Mouse (Mus musculus) stomach, embryonic 15.5 days (tissue): ENCODE measurements around the gene Alox15. TPM values are rescaled to one million over a fixed set of nuclear protein-coding genes. Genes with fewer than 3 reads are reported as not detected.
"Not testable (repeated sequence)": the region's sequence is repeated elsewhere in the genome, so short reads cannot be mapped to it uniquely, and the experiment has no call there.

Experiments
- ATAC-seq: fragments of 200-750 bp; cut with Nextera tagmentation; 2 replicates; pipeline ENCODE4 v1.8.0; 2017; ENCODE audit warnings: low read depth, moderate number of reproducible peaks, moderate TSS enrichment; ENCODE audit not compliant: insufficient read depth, low FRiP score
- H3K27ac ChIP-seq: fragments of 300-500 bp; sonication (generic); 2 replicates; pipeline ENCODE4 v1.5.1; 2015; ENCODE audit warnings: mild to moderate bottlenecking, inconsistent platforms
- H3K27me3 ChIP-seq: fragments of 300-500 bp; sonication (generic); replicated peaks from 2 replicates; pipeline ENCODE4 v1.6.1; 2015; ENCODE audit warnings: inconsistent platforms
- H3K36me3 ChIP-seq: fragments of 300-500 bp; sonication (generic); 2 replicates; pipeline ENCODE4 v1.6.1; 2015; ENCODE audit warnings: inconsistent platforms
- H3K4me1 ChIP-seq: fragments of 300-500 bp; sonication (generic); 2 replicates; pipeline ENCODE4 v1.6.1; 2015; ENCODE audit warnings: inconsistent platforms
- H3K4me2 ChIP-seq: fragments of 300-500 bp; sonication (generic); 2 replicates; pipeline ENCODE4 v1.6.1; 2015; ENCODE audit warnings: mild to moderate bottlenecking, inconsistent platforms
- H3K4me3 ChIP-seq: fragments of 300-500 bp; sonication (generic); replicated peaks from 2 replicates; pipeline ENCODE4 v1.5.1; 2015; ENCODE audit warnings: inconsistent platforms
- H3K9ac ChIP-seq: fragments of 300-500 bp; sonication (generic); 2 replicates; pipeline ENCODE4 v1.6.1; 2015; ENCODE audit warnings: inconsistent platforms
- H3K9me3 ChIP-seq: fragments of 300-500 bp; sonication (generic); 2 replicates; pipeline ENCODE4 v1.6.1; 2016; ENCODE audit warnings: inconsistent platforms
- WGBS: fragments of 180-500 bp; shearing (Covaris S2); methylation state at CpG from one replicate; pipeline ENCODE4 v1.1.7; 2015; 5-methylcytosine and 5-hydroxymethylcytosine counted together
- polyA plus RNA-seq: library from polyadenylated mRNA; unstranded; fragments of >200 nt; fragmentation: Nextera tagmentation; extraction: Ambion mirVana; gene quantifications from 2 replicates; pipeline ENCODE4 v1.2.1, GENCODE M21; 2015

Gene Alox15
- polyA plus RNA-seq, result 6.7 and 9.5 TPM in 2 replicates

DNA sequence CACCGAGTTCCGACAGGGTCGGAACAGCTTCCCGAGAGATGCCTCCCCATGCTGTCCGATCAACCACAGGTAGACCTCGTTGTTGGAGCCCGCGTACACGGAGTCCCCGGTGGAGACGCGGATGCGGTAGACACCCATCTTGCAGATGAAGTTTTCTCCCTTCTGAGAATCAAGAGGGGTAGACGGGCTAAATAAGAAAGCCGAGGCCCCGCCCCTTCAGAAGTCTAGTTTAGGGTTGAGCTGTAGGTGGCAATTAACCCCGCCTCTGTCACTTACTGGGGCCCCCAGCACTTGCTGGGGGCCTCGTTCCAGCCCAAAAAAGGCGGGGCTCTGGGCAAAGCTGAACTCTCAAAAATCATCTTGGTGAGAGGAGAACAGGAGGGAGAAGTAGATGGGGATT lies at the start of gene Alox15:
Alox15 (minus strand) TSS at position 164 of the 400 bp plus-strand sequence.
- 1% methylated on average over 19 of the region's 19 CpGs for WGBS
- H3K4me1 ChIP-seq, result 0 out of 2 replicates have a peak, but pooled peaks cover 10% of the 10 kb centered on the region
- H3K4me3 ChIP-seq, result peak within 1 kb of the TSS; percentile 33
- H3K9me3 ChIP-seq, result no peaks in the 10 kb centered on the region
- H3K27me3 ChIP-seq, result peaks cover 43% of the 10 kb centered on the region
- no peak within 1 kb of the TSS for H3K27ac ChIP-seq
- H3K4me2 ChIP-seq, result peak within 1 kb of the TSS; percentile 64
- no peaks in the 10 kb centered on the region for H3K36me3 ChIP-seq
- no peak within 1 kb of the TSS for H3K9ac ChIP-seq
- no peak for ATAC-seq

DNA sequence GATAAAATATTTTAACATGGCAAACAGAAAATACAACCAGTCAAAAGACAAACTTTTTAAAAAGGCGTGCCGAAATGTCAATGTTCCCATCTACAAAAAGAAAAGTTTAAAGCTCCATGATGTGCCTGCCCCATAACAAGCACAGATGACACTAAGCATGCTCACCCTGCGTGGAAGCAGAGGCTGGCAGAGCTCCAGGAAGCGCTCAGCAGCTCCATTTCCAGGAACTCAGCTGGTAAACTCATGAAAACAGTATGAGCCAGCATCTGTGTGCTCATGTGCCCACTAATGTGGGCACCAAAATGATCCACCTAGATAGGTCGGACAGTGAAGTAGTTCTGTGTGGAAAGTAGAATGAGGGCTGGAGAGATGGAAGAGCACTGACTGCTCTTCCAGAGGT lies 37.6 kb upstream of the Alox15 start:
- no peak overlapping the region for H3K4me3 ChIP-seq
- no peaks in the 10 kb centered on the region for H3K27me3 ChIP-seq
- 85% methylated on average over 5 of the region's 5 CpGs for whole genome bisulfite sequencing
- ATAC-seq, result no peak
- no peak overlapping the region for H3K27ac ChIP-seq
- no peak overlapping the region for H3K4me2 ChIP-seq
- H3K36me3 ChIP-seq, result peaks cover 14% of the 10 kb centered on the region
- no peak overlapping the region for H3K9ac ChIP-seq
- H3K4me1 ChIP-seq, result no peaks in the 10 kb centered on the region
- no peaks in the 10 kb centered on the region for H3K9me3 ChIP-seq

DNA sequence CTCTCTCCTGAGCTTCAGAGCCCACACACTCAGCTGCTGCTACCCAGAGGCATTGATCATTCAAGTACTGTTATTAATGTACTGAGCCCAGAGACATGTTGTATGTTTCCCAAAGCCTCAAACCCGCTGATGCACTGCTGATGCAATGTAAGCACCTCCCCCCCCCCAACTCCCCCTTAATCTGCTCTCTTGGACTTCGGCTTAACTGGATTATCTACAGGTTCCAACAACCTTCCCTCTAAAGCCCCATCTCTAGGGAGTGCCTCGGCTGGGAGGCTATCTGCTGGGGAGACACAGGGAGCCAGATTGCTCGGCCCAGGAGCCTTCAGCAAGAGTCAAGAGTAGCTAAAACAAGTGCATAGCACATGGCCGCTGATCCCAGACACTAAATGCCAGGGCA lies 35.6 kb upstream of the Alox15 start:
- Histone ChIP-seq H3K27ac (no peak overlapping the region), H3K9me3 (no peaks in the 10 kb centered on the region), H3K36me3 (peaks cover under 1% of the 10 kb centered on the region; the same call in 1 of the 2 replicates), H3K4me2 (no peak overlapping the region), H3K4me3 (no peak overlapping the region), H3K27me3 (no peaks in the 10 kb centered on the region), H3K4me1 (no peaks in the 10 kb centered on the region), H3K9ac (no peak overlapping the region)
- WGBS, result 82% methylated on average over 5 of the region's 5 CpGs
- no peak for ATAC-seq

DNA sequence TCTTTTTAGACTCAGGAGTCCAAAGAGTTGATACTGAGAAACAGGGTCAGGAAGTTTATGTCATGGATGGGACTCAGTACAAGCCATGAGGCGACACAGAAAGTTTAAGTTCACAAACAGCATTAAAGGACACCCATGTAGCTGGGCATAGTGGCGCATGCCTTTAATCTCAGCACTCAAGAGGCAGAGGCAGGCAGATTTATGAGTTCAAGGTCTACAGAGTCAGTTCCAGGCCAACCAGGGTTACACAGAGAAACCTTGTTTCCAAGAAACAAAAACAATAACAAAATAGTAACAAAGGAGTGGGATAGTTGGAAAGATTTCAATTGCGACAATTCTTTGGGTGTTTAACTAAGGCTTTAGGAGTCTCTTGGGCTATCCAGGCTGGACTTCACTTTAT lies 32.3 kb upstream of the Alox15 start:
- Histone ChIP-seq H3K4me1 (no peaks in the 10 kb centered on the region), H3K36me3 (no peaks in the 10 kb centered on the region), H3K27me3 (no peaks in the 10 kb centered on the region), H3K9ac (no peak overlapping the region), H3K4me3 (no peak overlapping the region), H3K9me3 (no peaks in the 10 kb centered on the region), H3K4me2 (no peak overlapping the region), H3K27ac (no peak overlapping the region)
- ATAC-seq, result no peak
- 84% methylated on average over 3 of the region's 3 CpGs for WGBS

DNA sequence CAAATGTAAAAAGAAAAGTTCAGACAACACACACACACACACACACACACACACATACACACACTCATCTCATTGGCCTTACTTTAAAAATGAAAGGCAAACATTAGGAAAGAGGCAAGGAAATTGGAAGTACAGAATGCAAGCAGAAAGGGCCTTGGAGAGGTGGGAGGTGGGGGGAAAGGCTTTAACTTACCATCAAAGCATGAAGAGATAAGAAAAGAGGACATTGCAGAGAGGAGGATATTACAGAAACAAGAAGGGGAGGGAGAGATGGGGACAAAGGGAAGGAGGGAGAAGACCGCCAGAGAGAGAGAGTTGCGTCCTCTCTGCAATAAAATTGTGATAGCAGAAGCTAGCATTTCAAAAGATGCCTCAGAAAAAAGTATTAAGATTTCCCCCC lies 29.5 kb upstream of the Alox15 start:
- WGBS, result 79% methylated on average over 2 of the region's 2 CpGs
- H3K4me1 ChIP-seq, result no peaks in the 10 kb centered on the region
- no peak overlapping the region for H3K9ac ChIP-seq
- no peak overlapping the region for H3K4me2 ChIP-seq
- H3K27me3 ChIP-seq, result no peaks in the 10 kb centered on the region
- no peaks in the 10 kb centered on the region for H3K9me3 ChIP-seq
- no peak overlapping the region for H3K27ac ChIP-seq
- H3K4me3 ChIP-seq, result no peak overlapping the region
- no peaks in the 10 kb centered on the region for H3K36me3 ChIP-seq
- ATAC-seq, result no peak

DNA sequence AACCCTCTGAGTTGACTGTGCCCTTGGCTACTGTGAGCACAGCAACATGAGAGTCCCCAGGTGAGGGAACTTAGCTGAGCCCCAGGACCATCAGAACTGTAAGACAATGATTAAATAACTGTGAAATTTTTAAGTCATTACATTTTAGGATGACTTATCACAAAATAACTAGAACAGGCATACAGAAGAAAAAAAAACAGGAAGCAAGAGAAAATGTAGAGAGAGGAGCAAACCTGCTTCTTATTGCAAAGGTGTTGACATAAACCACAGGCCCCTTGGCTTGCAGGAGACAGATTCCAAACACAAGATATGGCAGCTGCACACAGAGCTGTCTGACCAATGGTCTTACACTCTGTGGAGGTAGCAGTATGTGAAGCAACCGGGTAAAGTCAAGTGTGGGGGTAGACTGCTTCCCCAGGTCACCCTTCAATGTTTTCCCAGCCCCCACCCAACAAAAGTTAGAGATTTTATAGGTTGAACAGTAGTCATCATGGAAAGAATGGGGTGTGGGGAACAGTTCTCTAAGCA lies 28.7 kb upstream of the Alox15 start:
- no peaks in the 10 kb centered on the region for H3K27me3 ChIP-seq
- ATAC-seq, result no peak
- H3K4me1 ChIP-seq, result no peaks in the 10 kb centered on the region
- H3K9ac ChIP-seq, result no peak overlapping the region
- 54% methylated on average over 1 of the region's 1 CpGs for WGBS
- no peaks in the 10 kb centered on the region for H3K36me3 ChIP-seq
- no peaks in the 10 kb centered on the region for H3K9me3 ChIP-seq
- no peak overlapping the region for H3K27ac ChIP-seq
- H3K4me3 ChIP-seq, result no peak overlapping the region
- H3K4me2 ChIP-seq, result no peak overlapping the region

DNA sequence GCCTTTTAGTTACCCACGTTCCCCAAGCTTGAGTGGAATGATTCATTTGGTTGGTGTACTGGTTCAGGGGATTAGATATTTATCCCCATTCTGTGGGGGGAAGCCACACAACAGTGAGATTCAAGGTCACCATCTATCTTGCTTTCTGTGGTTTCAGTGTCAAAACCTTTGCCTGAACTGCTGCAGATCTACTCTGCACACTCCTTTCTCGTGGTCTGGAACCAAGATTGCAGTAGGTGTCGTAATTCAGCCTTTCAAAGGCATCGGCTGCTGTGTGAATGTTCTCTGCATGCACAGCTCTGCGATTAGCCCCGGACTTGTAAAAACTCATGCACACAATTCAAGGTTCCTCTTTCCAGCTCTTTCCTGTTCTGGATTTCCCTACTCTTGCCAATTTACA lies 24.2 kb upstream of the Alox15 start:
- Histone ChIP-seq H3K9me3 (no peaks in the 10 kb centered on the region), H3K9ac (no peak overlapping the region), H3K4me2 (no peak overlapping the region), H3K27me3 (no peaks in the 10 kb centered on the region), H3K36me3 (no peaks in the 10 kb centered on the region), H3K27ac (no peak overlapping the region), H3K4me3 (no peak overlapping the region), H3K4me1 (no peaks in the 10 kb centered on the region)
- 72% methylated on average over 6 of the region's 6 CpGs for WGBS
- no peak for ATAC-seq

DNA sequence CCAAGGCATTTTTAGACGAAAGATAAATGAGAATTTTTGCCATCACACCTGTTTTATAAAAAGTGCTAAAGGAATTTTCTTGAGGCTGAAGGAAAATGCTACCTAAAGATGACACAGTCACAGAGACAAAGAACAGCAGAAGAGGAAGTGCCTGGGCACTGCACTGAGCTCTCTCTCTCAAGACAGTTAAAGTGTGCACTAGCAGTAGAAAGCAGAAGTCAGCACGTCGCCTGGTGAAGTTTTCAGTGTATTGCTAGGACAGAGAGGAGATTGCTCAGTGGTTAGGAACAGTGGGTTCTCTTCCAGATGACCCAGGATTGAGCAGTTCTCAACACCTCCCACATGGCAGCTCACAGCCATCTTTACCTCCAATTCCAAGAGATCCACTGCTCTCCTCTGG lies 22.5 kb upstream of the Alox15 start:
- Histone ChIP-seq H3K9me3 (no peaks in the 10 kb centered on the region), H3K36me3 (no peaks in the 10 kb centered on the region), H3K4me1 (no peaks in the 10 kb centered on the region), H3K4me3 (no peak overlapping the region), H3K27me3 (no peaks in the 10 kb centered on the region), H3K27ac (no peak overlapping the region), H3K9ac (no peak overlapping the region), H3K4me2 (no peak overlapping the region)
- WGBS, result 73% methylated on average over 3 of the region's 3 CpGs
- ATAC-seq, result no peak

DNA sequence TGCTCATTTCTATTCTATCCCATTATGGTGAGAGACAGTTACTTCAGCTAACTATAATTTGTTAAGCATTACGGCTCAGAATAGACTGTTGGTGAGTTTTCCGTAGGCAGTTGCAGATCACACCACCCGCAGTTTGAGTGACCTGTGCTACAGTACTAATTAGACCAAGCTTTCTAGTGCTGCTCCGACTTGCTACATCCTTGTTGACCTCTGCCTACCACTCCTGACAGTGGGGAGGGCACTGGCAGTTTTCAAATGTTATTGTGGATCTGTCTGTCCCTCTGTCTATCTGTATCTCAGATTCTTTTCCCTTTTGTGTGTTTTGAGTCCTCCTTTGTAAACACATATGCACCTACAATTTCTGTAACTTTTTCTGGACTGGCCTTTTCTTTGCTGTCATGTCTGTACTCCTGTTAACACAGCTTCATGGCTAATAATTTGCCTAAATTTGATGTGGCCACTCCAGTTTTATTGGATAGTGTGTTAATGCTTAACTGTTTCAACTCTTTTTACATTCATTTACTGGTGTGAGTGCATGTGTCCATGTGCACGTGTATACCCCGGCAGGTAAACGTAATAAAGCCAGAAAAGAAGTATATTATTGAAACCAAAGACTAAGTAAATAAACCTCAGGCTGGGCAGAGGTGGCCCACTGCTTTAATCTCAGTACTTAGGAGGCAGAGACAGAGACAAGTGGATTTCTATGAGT lies 21.2 kb upstream of the Alox15 start:
- no peak for ATAC-seq

DNA sequence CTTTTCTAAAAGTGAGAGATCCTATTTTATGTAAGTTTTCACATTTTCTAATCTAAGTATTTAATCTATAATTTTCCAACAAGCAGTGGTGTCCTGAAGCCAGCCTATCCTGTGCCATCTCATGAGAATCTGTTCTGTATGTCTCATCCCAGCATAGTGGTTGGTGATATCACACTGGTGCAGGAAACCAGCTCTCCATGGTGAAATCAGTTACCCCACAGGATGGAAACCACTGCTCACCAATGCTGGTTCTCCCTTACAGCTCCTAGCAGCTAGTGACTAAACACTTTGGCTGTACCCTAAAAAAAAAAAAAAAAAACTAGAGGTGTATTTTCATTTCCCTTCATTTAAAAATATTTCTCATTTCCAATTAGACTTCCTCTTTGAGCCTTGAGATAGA lies 20.6 kb upstream of the Alox15 start:
- no peak overlapping the region for H3K27ac ChIP-seq
- H3K27me3 ChIP-seq, result no peaks in the 10 kb centered on the region
- no peaks in the 10 kb centered on the region for H3K36me3 ChIP-seq
- no peak for ATAC-seq
- H3K9ac ChIP-seq, result no peak overlapping the region
- no peaks in the 10 kb centered on the region for H3K4me1 ChIP-seq
- no peaks in the 10 kb centered on the region for H3K9me3 ChIP-seq
- H3K4me3 ChIP-seq, result no peak overlapping the region
- H3K4me2 ChIP-seq, result no peak overlapping the region

More for the DNA sequence above, 21.2 kb upstream of the Alox15 start:
- Histone ChIP-seq H3K36me3 (no peaks in the 10 kb centered on the region), H3K4me2 (no peak overlapping the region), H3K9ac (no peak overlapping the region), H3K4me3 (no peak overlapping the region), H3K27ac (no peak overlapping the region), H3K9me3 (no peaks in the 10 kb centered on the region), H3K27me3 (no peaks in the 10 kb centered on the region), H3K4me1 (no peaks in the 10 kb centered on the region)
- WGBS, result 67% methylated on average over 7 of the region's 7 CpGs

DNA sequence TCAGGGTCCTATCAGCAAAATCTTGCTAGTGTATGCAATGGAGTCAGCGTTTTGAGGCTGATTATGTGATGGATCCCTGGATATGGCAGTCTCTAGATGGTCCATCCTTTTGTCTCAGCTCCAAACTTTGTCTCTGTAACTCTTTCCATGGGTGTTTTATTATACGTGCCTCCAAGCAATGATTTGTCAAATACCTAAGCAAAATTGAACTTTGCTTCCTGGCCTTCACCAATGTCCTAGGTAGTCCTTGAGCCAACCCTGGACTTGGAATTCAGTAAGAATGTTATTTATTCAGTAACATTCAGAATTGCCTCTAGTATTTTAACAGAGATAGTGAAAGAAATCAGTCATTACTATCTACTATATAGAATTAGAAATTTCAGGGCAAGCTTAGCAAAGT lies 16.8 kb upstream of the Alox15 start:
- not testable (repeated sequence) for H3K4me2 ChIP-seq, H3K4me1 ChIP-seq, H3K4me3 ChIP-seq, H3K9ac ChIP-seq, H3K27me3 ChIP-seq, H3K27ac ChIP-seq, H3K36me3 ChIP-seq, H3K9me3 ChIP-seq, ATAC-seq
- 76% methylated on average over 2 of the region's 2 CpGs for WGBS

DNA sequence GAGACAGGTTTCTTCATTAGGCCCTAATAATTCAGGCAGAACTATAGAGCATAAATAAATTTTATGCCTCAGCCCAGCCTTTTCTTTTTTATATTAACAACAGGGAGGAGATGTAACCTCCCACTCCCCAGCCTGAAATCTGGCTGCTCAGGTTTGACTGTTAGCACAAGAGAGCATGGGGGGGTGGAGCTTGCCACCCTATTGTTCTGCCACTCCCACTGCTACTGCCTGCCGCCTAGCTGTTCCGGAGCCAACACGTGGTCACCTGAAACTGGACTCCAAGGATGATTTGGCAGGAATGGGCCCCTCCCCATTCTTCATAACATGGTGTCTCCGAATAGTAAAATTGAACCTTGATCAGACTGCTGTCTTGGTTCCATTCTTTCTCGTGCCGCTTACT lies 15.9 kb upstream of the Alox15 start:
- H3K27ac ChIP-seq, H3K9ac ChIP-seq, ATAC-seq, H3K36me3 ChIP-seq, H3K4me1 ChIP-seq, H3K4me2 ChIP-seq, H3K27me3 ChIP-seq, H3K4me3 ChIP-seq, H3K9me3 ChIP-seq: not testable (repeated sequence)
- WGBS, result 76% methylated on average over 6 of the region's 6 CpGs

DNA sequence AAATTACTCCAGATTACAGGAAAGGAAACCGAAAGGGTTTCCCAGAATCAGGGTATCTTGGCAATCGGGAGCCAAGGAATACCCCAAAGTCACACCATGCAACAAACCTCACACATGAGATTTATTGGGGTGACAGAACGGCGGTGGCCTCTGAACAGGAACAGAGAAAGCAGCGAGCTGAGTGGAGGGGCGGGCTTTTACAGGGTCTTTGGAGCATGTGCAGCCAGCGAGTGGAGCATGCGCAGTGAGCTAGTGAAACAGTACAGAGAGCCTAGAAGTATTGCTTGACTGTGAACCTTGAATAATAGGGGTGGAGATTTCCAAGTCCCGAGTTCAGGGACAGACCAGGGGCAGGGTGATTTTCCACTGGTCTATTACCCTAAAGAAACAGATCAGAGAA lies 3.2 kb downstream of the Alox15 start:
- Histone ChIP-seq H3K9me3 (no peaks in the 10 kb centered on the region), H3K27ac (no peak overlapping the region), H3K4me1 (0 out of 2 replicates have a peak, but pooled peaks cover 10% of the 10 kb centered on the region), H3K9ac (no peak overlapping the region), H3K27me3 (peaks cover 43% of the 10 kb centered on the region), H3K4me2 (no peak overlapping the region), H3K4me3 (no peak overlapping the region), H3K36me3 (no peaks in the 10 kb centered on the region)
- 83% methylated on average over 9 of the region's 9 CpGs for WGBS
- no peak for ATAC-seq
